In genomic region chr3:142353218-142353617, GRCm38 (mm10) we compare ENCODE assay signal across 21 mouse cellular contexts. TPM values are rescaled to one million over a fixed set of nuclear protein-coding genes. Genes with fewer than 3 reads are reported as not detected.
A peak's percentile ranks its signal among the peaks of the same experiment; 100 is the strongest.
DNase-seq lines count a peak whose midpoint lies in the region; ATAC-seq and TF ChIP-seq lines count a peak whose summit lies in the region.
"Had no signal": no experiment of that assay in that cellular context is flagged by ENCODE, and none has a peak within 500 bp of the region (broad histone marks: within the 10 kb centered on the region; RNA-seq: fewer than 3 reads in every experiment).

No protein-coding gene starts in this region.

- no peak for ATAC-seq in kidney, embryonic 15.5 days (replicated peaks; ENCODE audit: low FRiP score)
- ATAC-seq: hindbrain, postnatal 0 days; liver, embryonic 12.5 days had no signal

- TF ChIP-seq CTCF in gastrocnemius, adult 2 months (IDR thresholded peaks at IDR 0.05): no peak
- TF ChIP-seq CTCF in kidney, adult 2 months (conservative IDR thresholded peaks at IDR 0.05; ENCODE audit: insufficient read depth, insufficient read length, low read depth, low read length): no peak
- TF ChIP-seq CTCF in lung, adult 2 months (IDR thresholded peaks at IDR 0.05; ENCODE audit: insufficient read depth, low read length): no peak

- 50% methylated on average over 1 of the region's 1 CpGs for WGBS in kidney, adult 2 months
- WGBS in kidney, embryonic 15.5 days: 80% methylated on average over 1 of the region's 1 CpGs
- WGBS in lung, adult 2 months: 30% methylated on average over 1 of the region's 1 CpGs

- H3K36me3 ChIP-seq in kidney, adult 2 months (ENCODE audit: control insufficient read depth, insufficient read depth, low read length): peaks cover 1% of the 10 kb centered on the region; the same call in 1 of the 2 replicates
- H3K36me3 ChIP-seq in kidney, embryonic 15.5 days: peaks cover 17% of the 10 kb centered on the region
- H3K36me3 ChIP-seq: neural tube, embryonic 13.5 days had no signal

- no peak overlapping the region for H3K4me3 ChIP-seq in gastrocnemius, adult 2 months
- H3K4me3 ChIP-seq in kidney, adult 2 months (ENCODE audit: insufficient read depth, low read depth, low read length): no peak overlapping the region
- H3K4me3 ChIP-seq in kidney, embryonic 15.5 days (replicated peaks): no peak overlapping the region
- H3K4me3 ChIP-seq in lung, adult 2 months (replicated peaks; ENCODE audit: extremely low read depth, low read depth, low read length): no peak overlapping the region
- H3K4me3 ChIP-seq: forebrain, embryonic 10.5 days; liver, embryonic 12.5 days; neural tube, embryonic 13.5 days had no signal

- no peaks in the 10 kb centered on the region for H3K9me3 ChIP-seq in kidney, embryonic 15.5 days (replicated peaks)
- H3K9me3 ChIP-seq: liver, embryonic 12.5 days; neural tube, embryonic 13.5 days had no signal

- H3K4me2 ChIP-seq in kidney, embryonic 15.5 days: no peak overlapping the region
- H3K4me2 ChIP-seq: liver, embryonic 12.5 days; midbrain, embryonic 11.5 days; neural tube, embryonic 13.5 days had no signal

- H3K27me3 ChIP-seq in kidney, adult 2 months (replicated peaks; ENCODE audit: control insufficient read depth, insufficient read depth, low read length): no peaks in the 10 kb centered on the region
- no peaks in the 10 kb centered on the region for H3K27me3 ChIP-seq in kidney, embryonic 15.5 days
- H3K27me3 ChIP-seq: liver, embryonic 12.5 days; neural tube, embryonic 13.5 days had no signal

- no peak for TF ChIP-seq POLR2A in kidney, adult 2 months (IDR thresholded peaks at IDR 0.05; ENCODE audit: low read depth, low read length)
- no peak for TF ChIP-seq POLR2A in lung, adult 2 months (IDR thresholded peaks at IDR 0.05; ENCODE audit: borderline replicate concordance, extremely low read depth, low read depth, low read length)

- H3K27ac ChIP-seq in gastrocnemius, adult 2 months: peak overlapping the region; percentile 6; the same call in 1 of the 2 replicates
- no peak overlapping the region for H3K27ac ChIP-seq in kidney, adult 2 months (ENCODE audit: insufficient read depth, low read depth, low read length)
- H3K27ac ChIP-seq in kidney, embryonic 15.5 days: no peak overlapping the region
- H3K27ac ChIP-seq: forebrain, embryonic 10.5 days; hindbrain, postnatal 0 days; liver, embryonic 12.5 days; macrophage; neural tube, embryonic 13.5 days had no signal

- H3K4me1 ChIP-seq in kidney, adult 2 months (ENCODE audit: control insufficient read depth, insufficient read depth, low read length): peaks cover 5% of the 10 kb centered on the region; the same call in 1 of the 2 replicates
- 0 out of 2 replicates have a peak, but pooled peaks cover 5% of the 10 kb centered on the region for H3K4me1 ChIP-seq in kidney, embryonic 15.5 days
- peaks cover 2% of the 10 kb centered on the region for H3K4me1 ChIP-seq in lung, adult 2 months (ENCODE audit: control insufficient read depth, insufficient read depth, low read length)
- H3K4me1 ChIP-seq: neural tube, embryonic 13.5 days had no signal

- no peak overlapping the region for H3K9ac ChIP-seq in kidney, embryonic 15.5 days
- H3K9ac ChIP-seq: liver, embryonic 12.5 days; neural tube, embryonic 13.5 days had no signal

- DNase-seq in gastrocnemius, adult 2 months: no peak
- DNase-seq in gastrocnemius, postnatal 4 days (ENCODE audit: low spot score in 2 of 2): no peak
- DNase-seq in kidney, adult 2 months: peak; percentile 51
- peak; percentile 34 for DNase-seq in lung, postnatal 10 days
- DNase-seq in lung, adult 2 months: no peak
- DNase-seq in right cerebral cortex, postnatal 4 days: no peak
- no peak for DNase-seq in embryo, embryonic 11 days
- DNase-seq: adrenal gland, adult 8-10 months; cerebellum, adult 2 months; gastrocnemius, postnatal 14 days; kidney, adult 11 months; layer of hippocampus, postnatal 36 days; right cerebral cortex, postnatal 14 days; thymus, postnatal 14 days had no signal

- intact Hi-C loops in gastrocnemius, adult 2 months (cut with DNase I): no loop called here

RNA-seq across cellular contexts. Expression of gene Pdlim5, which starts 42.3 kb away (rescaled TPM):
- total RNA-seq in gastrocnemius, adult 2 months (2021): 100 to 1,000 TPM; 585 to 709 TPM
- 100 to 1,000 TPM; 353 to 367 TPM for total RNA-seq in gastrocnemius, postnatal 4 days (2021)
- polyA plus RNA-seq in kidney, adult 2 months (2012; rRNA removed): 62.6 and 64.5 TPM in 2 replicates
- polyA plus RNA-seq in kidney, embryonic 15.5 days (2015; fragmentation: Nextera tagmentation; extraction: Ambion mirVana): 45.8 and 46.6 TPM in 2 replicates
- polyA plus RNA-seq in lung, adult 2 months (2012; rRNA removed): 43.5 and 52.6 TPM in 2 replicates

Comparison
In these comparisons a context has a peak if more than half of its experiments do, and no peak if none do; other contexts are left out.
1. DNase-seq: peak in kidney, adult 2 months (single experiment) and lung, postnatal 10 days (single experiment); none in gastrocnemius, adult 2 months (single experiment), gastrocnemius, postnatal 4 days (0 of 2), lung, adult 2 months (single experiment), right cerebral cortex, postnatal 4 days (single experiment) and embryo, embryonic 11 days (single experiment).